Mouse (Mus musculus) ZHBTc4 (cell line): ENCODE data around the gene Mpdz.

ENCODE experiments used
- DNase-seq: peaks from one replicate; pipeline ENCODE4 v3.0.0-alpha.2; 2011; ENCODE audit warnings: low read depth, low spot score

Gene Mpdz

GRCm38 (mm10) chr4:81392869-81393268, 49.7 kb downstream of the Mpdz start:
- DNase-seq, result no peak

- no peak for DNase-seq
These were observed 53.4 kb downstream of the Mpdz start for GRCm38 (mm10) chr4:81389263-81389662.

- no peak for DNase-seq
These were observed 55.0 kb downstream of the Mpdz start for GRCm38 (mm10) chr4:81387644-81388043.

- DNase-seq, result no peak
These were observed 70.3 kb downstream of the Mpdz start for GRCm38 (mm10) chr4:81372355-81372754.

GRCm38 (mm10) chr4:81351368-81351767, 91.2 kb downstream of the Mpdz start:
- no peak for DNase-seq

GRCm38 (mm10) chr4:81348646-81349045, 94.0 kb downstream of the Mpdz start:
- DNase-seq, result no peak

- DNase-seq, result no peak
These were observed 97.5 kb downstream of the Mpdz start for GRCm38 (mm10) chr4:81345141-81345540.

- no peak for DNase-seq
These were observed 109.0 kb downstream of the Mpdz start for GRCm38 (mm10) chr4:81333628-81333991.

GRCm38 (mm10) chr4:81332901-81333627, 109.6 kb downstream of the Mpdz start:
- DNase-seq, result no peak

- DNase-seq, result no peak
These were observed 110.2 kb downstream of the Mpdz start for GRCm38 (mm10) chr4:81332439-81332841.

GRCm38 (mm10) chr4:81327694-81328093, 114.9 kb downstream of the Mpdz start:
- DNase-seq, result no peak

GRCm38 (mm10) chr4:81323853-81324252, 118.8 kb downstream of the Mpdz start:
- DNase-seq, result no peak

- no peak for DNase-seq
These were observed 120.4 kb downstream of the Mpdz start for GRCm38 (mm10) chr4:81322232-81322631.

GRCm38 (mm10) chr4:81314618-81315017, 128.0 kb downstream of the Mpdz start:
- no peak for DNase-seq

GRCm38 (mm10) chr4:81313246-81313645, 129.4 kb downstream of the Mpdz start:
- DNase-seq, result no peak

- DNase-seq, result no peak
These were observed 132.5 kb downstream of the Mpdz start for GRCm38 (mm10) chr4:81310168-81310474.

GRCm38 (mm10) chr4:81309473-81310167, 133.0 kb downstream of the Mpdz start:
- no peak for DNase-seq

- no peak for DNase-seq
These were observed 134.9 kb downstream of the Mpdz start for GRCm38 (mm10) chr4:81307596-81308265.

- no peak for DNase-seq
These were observed 140.6 kb downstream of the Mpdz start for GRCm38 (mm10) chr4:81302056-81302455.

- DNase-seq, result no peak
These were observed 144.2 kb downstream of the Mpdz start for GRCm38 (mm10) chr4:81298384-81298783.

- no peak for DNase-seq
These were observed 149.3 kb downstream of the Mpdz start for GRCm38 (mm10) chr4:81293309-81293708.

- DNase-seq, result no peak
These were observed 157.1 kb downstream of the Mpdz start for GRCm38 (mm10) chr4:81285564-81285963.

GRCm38 (mm10) chr4:81283611-81284010, 159.0 kb downstream of the Mpdz start:
- DNase-seq, result no peak
